Mouse (Mus musculus) left cerebral cortex, postnatal 36 days (tissue): Measurements from ENCODE around the gene Garnl3. TPM values are rescaled to one million over a fixed set of nuclear protein-coding genes. Genes with fewer than 3 reads are reported as not detected.
"Not testable (repeated sequence)": the region's sequence is repeated elsewhere in the genome, so short reads cannot be mapped to it uniquely, and the experiment has no call there.

Source experiments
- DNase-seq, 2 experiments: peaks; one replicate each; pipeline ENCODE4 v3.0.0; 2021 to 2022; ENCODE audit warnings: low spot score in 2 of 2, mixed read lengths in 1 of 2
- intact Hi-C: fragments of 180-260 bp; cut with DNase I; formaldehyde crosslinking; loops from one replicate; pipeline ENCODE4 v1.15.1; 2025
- total RNA-seq, 2 experiments: library from RNA; stranded (reverse); gene quantifications; 2 replicates each; pipeline ENCODE4 v1.2.3; 2021

Garnl3 gene
- total RNA-seq, 2 experiments from 2014 or later: 104 to 129 TPM

DNA sequence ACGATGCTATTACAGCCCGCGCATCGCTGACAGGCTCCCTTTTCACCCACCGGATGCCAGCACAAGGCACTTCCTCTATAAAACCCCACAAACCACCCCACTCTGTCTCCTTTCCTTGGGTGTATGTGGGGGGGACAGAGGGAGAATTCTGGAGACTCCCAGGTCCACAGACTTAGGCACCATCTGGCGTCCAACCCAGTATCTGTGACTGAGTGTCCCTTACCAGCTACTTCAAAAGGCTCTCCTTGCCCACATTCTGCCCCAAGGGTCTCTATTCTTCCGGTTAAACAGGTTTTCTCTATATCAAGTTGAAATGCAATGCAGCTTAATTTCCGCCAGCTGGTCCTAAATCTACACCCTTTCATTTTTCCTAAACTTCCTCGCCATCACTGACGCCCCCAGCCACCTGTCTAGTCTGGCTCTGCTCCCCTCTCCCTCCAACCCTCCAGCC, 36.2 kb downstream of the Garnl3 start:
- DNase-seq: peak; percentile 36 to 57
- intact Hi-C loops: no loop called here

DNA sequence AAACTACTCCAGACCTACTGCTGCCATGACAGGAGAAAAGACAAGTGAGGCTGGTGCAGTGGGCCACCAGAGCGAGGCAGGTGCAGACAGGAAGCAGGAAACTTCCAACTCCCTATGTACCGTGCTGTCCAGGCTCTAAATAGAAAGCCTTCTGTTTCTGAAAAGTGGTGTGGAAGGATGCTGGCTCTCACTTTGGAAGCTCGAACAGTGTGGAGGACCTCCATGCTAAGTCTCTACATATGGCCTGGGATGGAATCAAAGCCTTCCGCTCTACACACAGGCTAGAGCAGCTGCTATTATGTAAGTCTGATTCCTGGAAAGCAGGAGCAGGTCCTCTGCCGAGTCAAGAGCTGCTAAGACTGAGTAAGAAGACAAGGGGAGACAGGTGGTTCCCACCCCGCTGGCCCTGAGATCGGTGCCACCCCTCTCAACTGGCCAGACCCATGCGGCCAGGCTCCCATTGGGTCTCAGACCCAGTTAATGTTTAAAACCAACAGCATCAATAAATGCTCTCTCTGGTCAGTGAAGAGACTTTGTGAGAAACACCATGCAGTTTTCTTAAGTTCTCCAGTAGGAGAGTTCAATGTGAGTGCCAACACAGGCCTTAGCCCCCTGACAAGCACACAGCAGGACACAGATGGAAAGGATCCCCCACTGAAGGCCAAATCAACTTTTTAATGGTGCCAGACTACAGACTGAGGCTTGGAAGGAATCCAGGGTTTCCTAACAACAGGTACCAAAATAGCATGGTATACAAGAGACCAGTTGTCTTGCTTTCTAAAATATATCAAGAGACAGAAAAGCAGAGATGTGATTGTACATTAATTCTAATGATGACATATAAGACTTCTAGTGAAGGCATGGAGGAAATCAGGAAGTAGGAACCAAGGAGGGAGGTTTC, 40.6 kb downstream of the Garnl3 start:
- DNase-seq: peak; percentile 30 to 42
- intact Hi-C loops: no loop called here

DNA sequence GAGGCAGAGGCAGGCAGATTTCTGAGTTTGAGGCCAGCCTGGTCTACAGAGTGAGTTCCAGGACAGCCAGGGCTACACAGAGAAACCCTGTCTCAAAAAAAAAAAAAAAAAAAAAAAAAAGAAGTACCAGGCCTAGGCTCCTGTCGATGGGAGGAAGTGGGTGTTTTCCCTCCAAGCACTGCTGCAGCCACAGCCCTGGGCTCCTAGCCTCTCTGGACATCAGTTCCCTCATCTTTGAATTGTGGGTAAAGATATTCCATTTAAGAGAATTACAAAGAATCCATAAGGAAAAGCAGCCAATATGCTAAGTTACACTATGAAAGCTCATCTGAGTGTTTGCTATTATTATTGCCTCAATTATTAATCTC, 41.4 kb downstream of the Garnl3 start:
- DNase-seq, intact Hi-C loops: not testable (repeated sequence)

DNA sequence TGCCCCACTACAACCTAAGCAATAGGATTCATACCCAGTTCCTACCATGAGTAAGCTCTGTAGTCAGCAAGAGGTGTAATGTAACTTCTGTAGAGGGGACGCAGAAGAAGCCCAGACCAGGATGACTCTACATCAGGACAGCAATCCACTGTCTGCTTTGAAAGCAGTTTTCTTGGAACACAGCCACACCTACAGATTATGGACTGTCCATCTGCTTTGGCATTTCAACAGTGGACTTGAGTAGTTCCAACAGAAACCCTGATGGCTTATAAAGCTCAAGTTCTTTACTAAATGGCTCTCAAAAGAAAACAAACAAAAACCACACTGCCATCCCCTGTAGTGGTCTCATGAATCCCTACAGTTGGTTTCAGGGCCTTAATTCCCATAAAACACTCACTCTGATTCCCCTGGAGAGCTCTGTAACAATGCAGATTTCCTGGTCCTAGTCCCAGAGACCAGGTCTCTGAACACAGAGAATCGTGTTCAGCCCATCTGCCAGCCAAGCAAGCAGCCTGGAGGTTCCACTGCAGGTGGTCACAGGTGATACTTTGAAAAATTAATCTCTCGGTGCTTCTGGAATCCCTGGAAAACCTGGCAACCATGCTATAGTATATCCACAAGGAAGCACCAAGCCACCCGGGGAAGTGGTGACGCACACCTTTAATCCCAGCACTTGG, 42.0 kb downstream of the Garnl3 start:
- no peak for DNase-seq
- intact Hi-C loops: no loop called here

DNA sequence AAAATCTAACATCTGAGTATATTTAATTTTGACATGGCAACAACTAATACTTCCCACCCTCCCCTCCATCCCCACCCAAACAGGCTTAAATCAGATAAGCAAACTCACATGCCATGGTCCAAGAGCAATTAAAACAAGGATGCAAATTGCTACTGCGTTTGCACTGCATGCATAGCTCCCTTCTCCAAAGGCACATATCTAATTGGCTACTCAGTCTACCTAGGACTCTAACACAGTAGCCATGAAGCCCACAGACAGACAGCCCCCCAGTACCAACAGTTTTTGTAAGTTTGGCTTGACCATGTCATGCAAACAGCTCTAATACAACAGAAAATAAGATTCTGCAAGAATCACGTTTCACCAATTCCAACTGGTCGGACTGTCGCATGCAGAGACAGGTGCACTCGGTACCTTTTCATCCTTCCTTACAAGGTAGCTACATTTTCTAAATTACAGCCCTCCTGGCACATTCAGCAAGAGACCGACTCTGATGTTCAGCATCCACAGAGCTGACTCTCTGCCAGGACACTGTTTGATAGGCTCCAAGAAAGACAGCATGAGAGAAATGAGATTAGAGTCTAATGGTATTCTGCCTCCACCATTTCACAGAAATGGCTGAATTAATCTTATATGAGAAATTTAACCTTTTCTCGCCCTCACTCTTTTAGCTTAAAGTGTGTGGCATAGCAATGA, 44.6 kb downstream of the Garnl3 start:
- intact Hi-C loops: no loop called here
- DNase-seq: no peak

DNA sequence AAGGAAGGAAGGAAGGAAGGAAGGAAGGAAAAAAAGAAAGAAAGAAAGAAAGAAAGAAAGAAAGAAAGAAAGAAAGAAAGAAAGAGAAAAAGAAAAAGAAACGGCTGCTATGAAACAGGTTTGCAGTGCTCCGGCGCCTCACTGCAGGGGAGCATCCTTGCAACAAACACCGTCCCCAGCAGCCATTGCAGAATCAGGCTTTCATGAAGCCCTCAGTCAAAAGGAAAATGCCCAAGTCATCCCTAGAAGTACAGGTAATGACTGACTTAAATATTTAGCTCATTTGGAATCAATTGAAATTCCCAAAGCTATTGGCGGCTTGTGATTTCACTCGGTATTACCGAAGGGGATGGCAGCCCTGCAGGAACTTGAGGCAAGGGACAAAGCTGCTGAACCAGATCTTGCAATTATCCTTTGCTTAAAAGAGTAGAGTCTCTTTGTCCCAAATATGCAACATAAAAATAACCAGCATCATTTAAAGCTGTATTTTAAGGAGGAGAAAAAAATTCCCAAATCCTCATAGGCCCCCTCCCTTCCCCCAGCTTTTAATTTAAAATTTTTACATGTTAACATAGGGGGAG, 45.3 kb downstream of the Garnl3 start:
- DNase-seq: no peak
- intact Hi-C loops: no loop called here

DNA sequence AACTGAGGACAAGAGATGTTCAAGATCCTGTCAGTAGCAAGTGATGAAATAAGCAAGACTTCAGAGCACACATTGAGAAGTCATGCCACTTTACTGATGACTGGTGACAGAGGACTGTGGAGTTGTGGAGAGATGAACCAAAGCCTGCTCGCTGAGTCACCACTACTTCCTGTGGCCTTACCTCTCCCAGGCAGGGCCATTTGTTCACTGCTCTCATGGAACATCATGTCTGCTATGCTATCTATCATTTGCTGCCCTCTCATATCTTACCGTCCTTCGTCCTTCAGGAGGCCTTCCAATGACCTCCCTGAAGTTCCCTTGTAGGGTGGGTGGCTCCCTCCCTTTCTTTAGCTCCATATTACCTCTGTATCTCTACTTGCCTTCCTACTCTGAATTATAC, 47.2 kb downstream of the Garnl3 start:
- intact Hi-C loops: no loop called here

DNA sequence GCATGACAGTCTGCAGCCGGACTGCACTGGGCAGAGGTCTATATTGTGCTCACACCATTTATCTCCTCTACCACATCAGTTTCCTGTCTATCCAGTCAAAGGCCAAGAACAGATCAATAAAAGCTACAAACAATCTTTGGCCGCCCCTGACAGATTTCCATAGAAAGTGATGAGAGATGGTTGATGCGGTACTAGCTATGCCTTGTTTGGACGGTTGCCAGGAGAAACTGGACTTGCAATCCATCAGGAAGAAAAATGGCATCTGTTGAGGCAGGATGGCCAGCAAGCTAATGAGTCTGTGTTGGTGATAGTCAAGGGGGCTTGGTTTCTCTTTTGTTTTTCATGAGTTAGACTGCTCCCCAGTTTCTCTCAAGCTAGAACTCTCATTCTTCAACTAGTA, 51.3 kb downstream of the Garnl3 start:
- intact Hi-C loops: no loop called here
- DNase-seq: no peak

More for the DNA sequence above, 47.2 kb downstream of the Garnl3 start:
- no peak for DNase-seq

DNA sequence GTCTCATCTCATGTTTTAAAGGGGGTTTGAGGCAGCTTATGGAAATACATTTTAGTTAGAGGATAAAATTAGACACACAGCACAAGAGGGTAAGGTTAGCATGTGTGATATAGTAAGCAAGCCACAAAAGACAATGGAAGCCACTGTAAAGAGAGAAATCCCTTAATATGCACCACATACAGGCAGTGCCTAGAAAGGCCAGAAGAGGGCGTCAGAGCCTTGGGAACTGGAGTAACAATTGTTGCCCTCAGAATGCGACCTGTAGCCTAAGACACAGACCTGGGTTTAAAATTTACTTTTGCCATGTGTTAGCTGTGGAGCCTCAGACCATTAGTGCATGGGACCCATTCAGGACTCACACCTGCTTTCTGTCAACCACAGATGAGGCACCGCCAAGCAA, 54.2 kb downstream of the Garnl3 start:
- peak in 1 of 2 experiments; percentile 39 for DNase-seq
- intact Hi-C loops: loop anchor here (5.0 kb wide), 1 partner anchor 50 kb away; no protein-coding TSS in a partner anchor

DNA sequence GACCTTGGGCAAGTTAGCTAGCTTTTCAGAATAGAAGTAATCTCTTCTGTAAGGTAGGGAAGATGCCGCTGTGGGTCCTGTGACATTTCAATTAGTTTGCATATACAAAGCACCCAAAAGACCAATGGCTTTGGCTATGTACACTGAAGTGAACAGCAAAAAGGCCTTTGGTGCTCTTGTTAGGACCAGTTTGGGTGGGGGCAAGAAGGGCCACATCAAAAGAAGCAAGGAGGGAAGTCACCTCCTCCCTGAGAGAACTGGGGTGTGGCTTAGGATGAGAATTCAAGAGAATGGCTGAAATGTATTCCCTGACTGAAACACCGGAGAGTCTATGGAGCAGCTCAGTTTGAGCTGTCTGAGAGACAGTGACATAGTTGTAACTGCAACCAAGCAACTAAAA, 56.5 kb downstream of the Garnl3 start:
- DNase-seq: no peak
- intact Hi-C loops: loop anchor here (5.0 kb wide), 1 partner anchor 52 kb away; no protein-coding TSS in a partner anchor

DNA sequence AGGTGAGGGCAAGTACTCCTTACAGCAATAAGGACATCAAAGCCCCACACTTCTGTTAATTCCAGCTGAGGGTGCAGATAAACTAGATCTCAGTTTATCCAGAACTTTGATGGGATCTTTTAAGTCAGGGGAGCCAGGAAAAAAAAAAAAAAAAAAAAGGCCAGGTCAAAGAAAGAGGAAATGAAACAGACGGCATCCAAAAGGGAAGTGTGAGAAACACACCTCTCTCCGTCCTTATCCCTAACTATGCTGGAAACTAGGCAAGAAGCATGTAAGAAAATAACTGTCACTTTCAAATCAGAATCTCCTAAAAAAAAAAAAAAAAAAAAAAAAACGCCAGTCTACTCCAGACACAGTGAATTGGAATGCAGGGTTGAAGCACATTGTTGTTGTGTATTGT, 57.3 kb downstream of the Garnl3 start:
- intact Hi-C loops: no loop called here
- DNase-seq: no peak

DNA sequence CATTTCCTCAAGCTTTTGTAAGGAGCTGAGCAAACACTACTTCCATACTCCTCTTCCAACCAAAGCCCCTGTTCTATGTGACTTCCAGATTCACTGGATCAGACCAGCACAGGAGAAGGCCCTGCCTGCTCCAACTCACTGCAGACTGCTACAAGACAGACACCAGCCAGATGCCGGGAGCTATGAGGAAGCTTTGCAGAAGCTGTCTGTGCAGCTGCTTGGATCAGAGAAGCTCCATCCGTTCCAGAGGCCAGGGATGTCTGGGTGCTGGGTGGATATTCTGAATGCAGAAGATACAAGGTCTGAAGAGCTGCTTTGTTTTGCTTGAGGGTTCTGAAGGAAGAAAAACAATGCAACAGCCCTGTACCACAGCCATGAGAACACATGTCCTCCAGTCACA, 59.1 kb downstream of the Garnl3 start:
- no peak for DNase-seq
- intact Hi-C loops: no loop called here

DNA sequence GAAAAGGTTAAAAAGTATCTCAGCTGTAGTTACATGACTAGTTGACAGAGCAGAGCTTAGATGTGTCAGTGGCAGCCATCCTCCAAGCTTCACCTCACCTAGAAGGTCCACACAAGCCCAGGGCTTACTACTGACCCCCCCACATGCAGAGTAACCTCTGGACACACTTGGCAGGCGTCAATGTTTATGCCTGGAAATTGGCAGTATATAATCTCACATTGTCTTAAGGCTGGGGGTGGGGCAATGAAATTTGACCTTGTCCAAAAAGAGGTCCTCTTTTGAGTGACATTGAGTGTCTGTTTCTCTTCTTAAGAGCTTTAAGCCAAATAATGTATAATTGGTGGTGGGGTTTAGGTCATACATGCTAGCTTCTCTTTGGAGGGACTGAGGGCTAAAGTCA, 65.8 kb downstream of the Garnl3 start:
- intact Hi-C loops: no loop called here
- no peak for DNase-seq

DNA sequence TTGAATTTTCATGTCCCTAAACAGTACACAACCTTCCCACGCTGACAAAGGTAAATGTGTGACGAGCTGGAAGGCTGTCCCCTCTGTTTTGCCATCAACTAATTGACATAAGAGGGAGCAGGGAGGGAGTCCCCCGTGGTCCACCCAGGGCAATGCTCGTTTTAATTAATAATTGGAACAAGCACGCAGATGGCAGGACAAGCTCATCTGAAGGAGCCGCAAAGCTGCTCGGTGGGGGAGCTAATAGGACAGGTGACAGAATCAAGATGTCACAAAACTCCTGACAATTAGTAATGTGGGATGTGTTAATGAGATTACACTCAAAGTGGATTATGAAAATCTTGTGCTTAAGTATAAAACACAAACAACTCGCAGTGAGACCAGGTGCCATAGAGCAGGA, 68.7 kb downstream of the Garnl3 start:
- no peak for DNase-seq
- intact Hi-C loops: no loop called here

DNA sequence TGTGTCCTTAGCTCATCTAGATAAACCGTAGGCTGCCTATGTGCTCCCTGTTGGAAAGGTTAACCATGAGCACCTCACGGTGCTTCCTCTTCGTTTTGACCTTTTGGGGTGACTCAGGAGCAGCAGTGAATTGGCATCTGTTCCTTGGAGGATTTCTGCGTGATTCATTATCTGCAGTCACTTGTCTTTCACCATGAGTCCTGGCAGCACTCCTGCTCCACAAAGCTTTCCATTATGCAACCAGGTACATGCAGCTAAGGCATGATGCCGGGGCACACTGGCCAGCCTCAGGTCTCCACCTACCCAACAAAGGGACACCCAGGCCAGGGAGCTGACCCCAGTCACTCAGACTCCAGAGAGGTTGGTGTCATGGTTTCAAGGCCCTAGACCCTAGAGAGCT, 72.5 kb downstream of the Garnl3 start:
- intact Hi-C loops: no loop called here
- DNase-seq: peak; percentile 43 to 45

DNA sequence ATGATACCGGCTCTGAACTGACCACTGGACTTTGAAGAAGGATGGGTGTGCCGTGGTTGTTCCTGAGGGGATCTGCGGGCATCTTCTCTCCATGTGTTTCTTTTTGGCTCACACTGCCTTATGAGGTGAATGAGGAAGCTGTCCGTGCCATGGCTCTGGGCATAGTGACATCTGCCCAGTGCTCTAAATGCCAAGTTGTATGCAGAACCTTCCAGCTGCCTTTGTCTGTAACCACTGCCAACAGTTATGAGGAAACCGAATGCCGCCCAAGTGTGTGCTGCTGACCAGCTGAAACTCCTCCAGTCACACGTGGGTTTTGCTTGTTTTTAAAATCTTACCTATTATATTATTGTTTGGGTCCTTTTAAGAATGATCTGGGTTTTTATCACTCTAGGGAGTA, 73.9 kb downstream of the Garnl3 start:
- intact Hi-C loops: no loop called here
- DNase-seq: no peak

DNA sequence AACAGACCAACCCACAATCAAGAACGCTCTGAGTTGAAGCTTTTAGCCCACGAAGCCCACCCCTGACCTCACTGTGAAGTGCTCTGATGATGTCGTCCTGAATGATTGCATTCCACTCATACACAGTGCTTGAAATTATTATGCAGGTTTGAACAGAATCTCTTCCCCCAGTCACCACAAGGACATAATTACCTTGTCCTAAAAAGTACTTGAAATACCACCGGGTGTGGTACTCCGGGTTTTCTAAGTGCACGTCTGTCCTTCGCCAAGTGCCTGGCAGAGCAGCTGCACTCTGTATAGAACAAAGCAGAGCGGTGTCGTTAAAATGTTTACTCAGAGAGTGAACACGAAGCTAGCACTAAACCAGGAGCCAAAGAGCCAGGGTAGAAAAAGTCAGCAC, 77.5 kb downstream of the Garnl3 start:
- intact Hi-C loops: no loop called here
- DNase-seq: no peak

DNA sequence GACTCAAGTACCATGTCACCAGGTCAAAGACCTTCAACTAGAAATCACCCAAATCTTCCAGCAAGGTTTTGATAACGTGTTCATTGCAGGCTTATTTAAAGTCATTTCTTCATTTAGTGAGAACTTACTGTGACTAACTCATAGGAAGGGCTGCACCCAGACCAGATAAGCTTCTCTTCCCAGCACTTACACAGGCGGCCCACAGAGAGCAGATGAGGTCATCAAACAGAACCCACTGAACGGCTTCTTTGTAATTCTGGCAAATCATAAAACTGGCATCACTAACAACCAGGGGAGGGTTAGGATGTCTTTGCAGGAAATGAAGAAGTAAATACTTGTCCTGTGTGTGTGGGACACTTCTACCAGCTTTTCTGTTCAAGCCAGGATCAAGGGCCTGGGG, 84.1 kb downstream of the Garnl3 start:
- no peak for DNase-seq
- intact Hi-C loops: no loop called here

DNA sequence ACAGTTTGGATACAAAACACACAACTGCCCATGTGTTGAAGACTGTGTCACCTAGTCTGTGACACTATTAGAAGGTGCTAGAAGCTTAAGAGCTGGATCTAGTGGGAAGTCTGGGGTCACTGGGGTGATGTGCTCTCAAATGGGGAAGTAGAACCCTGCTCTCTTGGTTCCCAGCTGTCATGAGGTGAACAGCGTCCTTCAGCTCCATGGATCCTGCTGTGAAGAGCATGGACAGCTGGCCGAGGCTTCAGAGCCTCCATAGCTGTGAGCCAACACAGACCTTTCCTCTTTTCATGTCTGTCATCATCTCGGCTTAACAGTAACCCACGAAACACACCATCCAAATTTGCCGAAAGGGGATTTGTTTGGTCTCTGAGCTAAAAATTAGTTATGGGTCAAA, 84.5 kb downstream of the Garnl3 start:
- no peak for DNase-seq
- intact Hi-C loops: no loop called here

DNA sequence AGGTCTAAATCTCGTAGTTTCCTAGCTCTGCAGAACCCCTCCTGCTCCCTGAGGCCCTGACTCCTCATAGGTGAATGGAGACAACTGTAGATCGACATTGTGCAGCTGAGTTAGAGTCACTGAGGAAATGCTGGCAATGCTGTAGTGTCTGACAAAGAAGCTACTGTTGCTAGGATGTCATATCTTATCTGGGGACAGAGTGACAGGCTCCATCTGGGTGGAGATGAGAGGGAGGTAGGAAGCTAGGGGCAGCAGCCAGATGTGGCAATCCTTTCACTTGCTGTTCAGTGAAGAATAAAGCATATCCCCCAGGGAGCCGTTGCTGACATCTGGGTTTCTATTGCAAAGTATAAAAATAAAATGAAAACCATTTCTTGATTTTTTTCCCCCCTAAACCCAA, 85.6 kb downstream of the Garnl3 start:
- no peak for DNase-seq
- intact Hi-C loops: no loop called here
